Comparison of ENCODE assay signal across 23 mouse cellular contexts in genomic region chr2:26468376-26468775, GRCm38 (mm10).
"Had no signal": no experiment of that assay in that cellular context is flagged by ENCODE, and none has a peak within 500 bp of the region (broad histone marks: within the 10 kb centered on the region; RNA-seq: fewer than 3 reads in every experiment).

No protein-coding gene starts in this region.

- H3K4me3 ChIP-seq: layer of hippocampus, adult 2 months; left cerebral cortex, adult 2 months; limb, embryonic 12.5 days; limb, embryonic 15.5 days; neural tube, embryonic 12.5 days; neural tube, embryonic 15.5 days; stomach, embryonic 15.5 days had no signal

- H3K4me2 ChIP-seq: limb, embryonic 12.5 days; limb, embryonic 15.5 days; liver, embryonic 11.5 days; lung, embryonic 14.5 days; neural tube, embryonic 12.5 days; neural tube, embryonic 15.5 days; stomach, embryonic 15.5 days had no signal

- H3K27ac ChIP-seq: layer of hippocampus, adult 2 months; left cerebral cortex, adult 2 months; limb, embryonic 12.5 days; limb, embryonic 15.5 days; liver, embryonic 14.5 days; macrophage; neural tube, embryonic 12.5 days; neural tube, embryonic 15.5 days; stomach, embryonic 15.5 days had no signal

- ATAC-seq: intestine, embryonic 16.5 days; liver, postnatal 0 days; lung, postnatal 0 days had no signal

- H3K4me1 ChIP-seq: limb, embryonic 12.5 days; limb, embryonic 15.5 days; stomach, embryonic 15.5 days had no signal

- H3K27me3 ChIP-seq: limb, embryonic 12.5 days; limb, embryonic 15.5 days; neural tube, embryonic 12.5 days; neural tube, embryonic 15.5 days; stomach, embryonic 15.5 days had no signal

- DNase-seq: kidney, adult 18-20 months; kidney, adult 9 months; kidney, postnatal 14 days; layer of hippocampus, adult 9-11 months; layer of hippocampus, postnatal 36 days; liver, postnatal 0 days; lung, embryonic 14.5 days; midbrain, embryonic 14.5 days; right cerebral cortex, adult 18-20 months; right cerebral cortex, postnatal 25 days; spleen, adult 18-20 months had no signal

- H3K9ac ChIP-seq: limb, embryonic 12.5 days; limb, embryonic 15.5 days; liver, embryonic 14.5 days; liver, postnatal 0 days; lung, embryonic 14.5 days; neural tube, embryonic 12.5 days; neural tube, embryonic 15.5 days; stomach, embryonic 15.5 days had no signal

- H3K9me3 ChIP-seq: limb, embryonic 12.5 days; limb, embryonic 15.5 days; neural tube, embryonic 12.5 days; neural tube, embryonic 15.5 days; stomach, embryonic 15.5 days had no signal
